Mouse (Mus musculus) retina, postnatal 7 days (tissue): ENCODE results near the gene Patj.
A peak's percentile ranks its signal among the peaks of the same experiment; 100 is the strongest.

Experiments
- DNase-seq: peaks from one replicate; pipeline ENCODE4 v3.0.0-alpha.2; 2012; ENCODE audit warnings: low read depth, low spot score

The Patj gene

DNA sequence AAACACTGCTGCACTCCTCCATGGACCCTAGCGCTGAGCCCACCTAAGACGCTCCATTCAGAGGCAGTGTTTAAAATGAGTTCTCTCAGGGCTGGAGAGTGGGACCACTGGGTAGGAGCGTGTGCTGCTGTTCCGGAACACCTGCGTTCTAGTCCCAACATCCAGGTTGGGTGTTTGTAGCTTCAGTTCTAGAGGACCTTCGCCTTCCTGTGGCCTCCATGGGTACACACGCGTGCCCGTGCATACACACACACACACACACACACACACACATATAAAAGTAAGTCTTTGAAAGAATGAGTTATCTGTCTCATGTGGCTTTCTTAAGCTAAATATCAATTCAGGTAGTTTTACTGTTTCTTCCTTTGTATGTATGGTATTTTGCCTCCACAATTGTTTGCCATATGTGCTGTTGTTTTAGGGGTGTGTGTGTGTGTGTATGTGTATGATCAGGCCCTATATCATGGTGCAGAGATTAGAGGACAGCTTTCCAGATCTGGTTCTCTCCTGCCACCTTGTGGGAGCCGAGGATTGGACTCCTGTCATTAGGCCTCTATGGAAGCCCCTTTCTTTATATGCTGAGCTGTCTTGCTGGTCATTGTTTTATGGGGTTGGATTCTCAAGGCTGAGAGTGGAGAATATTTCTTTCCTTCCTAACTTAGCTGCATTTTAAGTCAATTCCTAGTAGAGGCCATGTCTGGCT, 49.0 kb downstream of the Patj start:
- peak; percentile 50 for DNase-seq

DNA sequence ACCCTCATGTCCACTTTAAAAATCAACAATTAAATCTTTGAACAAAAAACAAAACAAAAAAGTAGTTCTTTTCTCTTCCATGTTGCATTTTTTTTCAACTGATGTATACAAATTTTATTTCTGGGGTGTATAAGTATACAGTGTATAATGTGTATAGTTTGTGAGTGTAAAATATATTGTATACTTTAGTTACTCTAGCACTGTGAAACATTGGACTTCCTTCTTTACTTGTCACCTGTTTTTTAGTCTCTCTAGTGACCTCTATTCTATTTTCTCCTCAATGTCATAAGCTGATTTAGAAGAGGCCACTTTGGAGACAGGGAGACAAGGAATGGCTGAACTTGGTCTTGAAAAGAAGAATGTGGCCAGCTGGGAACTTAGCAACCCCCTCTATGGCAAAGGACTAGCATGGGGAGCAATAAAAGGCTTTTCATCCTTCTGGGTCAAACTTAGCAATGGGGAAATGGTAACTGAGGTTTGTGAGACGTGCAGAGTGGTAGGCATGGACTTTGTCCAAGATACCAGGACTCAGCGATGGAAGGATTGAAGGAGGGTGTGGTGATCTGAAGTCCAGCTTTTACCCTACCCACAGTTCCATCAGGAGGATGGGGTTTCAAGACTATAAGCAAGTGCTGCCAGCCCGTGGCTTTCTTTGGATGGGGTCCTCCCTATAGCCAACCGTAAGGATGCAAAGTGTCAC, 54.1 kb downstream of the Patj start:
- no peak for DNase-seq

- DNase-seq: no peak
These were observed 54.7 kb downstream of the Patj start for GRCm38 (mm10) chr4:98450308-98450707.

GRCm38 (mm10) chr4:98450829-98451228, 55.2 kb downstream of the Patj start:
- no peak for DNase-seq

DNA sequence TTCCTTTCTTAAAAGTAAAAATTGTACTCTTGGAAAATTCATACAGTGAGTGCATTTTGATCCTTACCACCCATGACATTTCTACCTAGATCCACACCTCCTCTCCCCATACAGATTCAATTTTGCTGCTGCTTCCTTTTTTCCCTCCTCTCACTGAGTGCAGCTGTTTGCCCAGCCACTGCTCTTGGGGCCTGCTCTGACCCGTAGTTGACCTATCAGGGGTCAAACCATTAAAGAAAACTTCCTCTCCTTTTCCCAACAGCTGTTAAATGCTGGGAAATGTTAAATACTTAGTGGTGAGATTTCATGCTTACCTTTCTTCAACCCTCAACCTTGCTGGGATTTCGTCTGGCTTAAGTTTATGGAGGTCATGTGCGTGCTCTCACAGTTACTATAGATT, 55.7 kb downstream of the Patj start:
- no peak for DNase-seq

- DNase-seq: no peak
These were observed 57.1 kb downstream of the Patj start for GRCm38 (mm10) chr4:98452725-98453124.

GRCm38 (mm10) chr4:98453231-98453630, 57.6 kb downstream of the Patj start:
- no peak for DNase-seq

GRCm38 (mm10) chr4:98455352-98455751, 59.8 kb downstream of the Patj start:
- DNase-seq: no peak

- DNase-seq: no peak
These were observed 60.3 kb downstream of the Patj start for GRCm38 (mm10) chr4:98455910-98456309.

DNA sequence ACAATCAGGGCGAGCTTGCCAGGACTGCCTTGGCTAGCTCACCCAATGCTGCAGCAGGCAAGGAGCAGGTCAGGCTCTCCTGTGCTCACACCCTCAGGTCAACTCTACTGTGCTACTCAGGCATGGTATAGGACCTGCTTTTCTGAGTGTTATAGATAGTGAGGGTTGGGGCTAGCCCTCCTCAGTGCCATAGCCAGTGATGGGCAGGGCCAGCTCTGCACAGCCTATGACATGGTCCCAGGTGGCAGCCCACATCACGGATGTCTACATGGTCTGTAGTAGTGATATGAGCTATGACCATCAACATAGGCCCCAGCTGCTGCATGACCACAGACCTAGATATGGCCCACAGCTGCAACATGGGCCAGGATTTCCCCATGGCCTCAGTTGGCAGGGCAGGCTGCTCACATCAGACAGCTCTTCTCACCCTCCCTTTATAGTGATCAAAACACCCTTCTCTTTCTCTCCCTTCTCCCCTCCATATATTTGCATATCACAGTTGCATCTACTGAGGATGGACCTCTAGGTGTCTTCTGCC, 66.3 kb downstream of the Patj start:
- no peak for DNase-seq

- no peak for DNase-seq
These were observed 69.9 kb downstream of the Patj start for GRCm38 (mm10) chr4:98465476-98465875.

DNA sequence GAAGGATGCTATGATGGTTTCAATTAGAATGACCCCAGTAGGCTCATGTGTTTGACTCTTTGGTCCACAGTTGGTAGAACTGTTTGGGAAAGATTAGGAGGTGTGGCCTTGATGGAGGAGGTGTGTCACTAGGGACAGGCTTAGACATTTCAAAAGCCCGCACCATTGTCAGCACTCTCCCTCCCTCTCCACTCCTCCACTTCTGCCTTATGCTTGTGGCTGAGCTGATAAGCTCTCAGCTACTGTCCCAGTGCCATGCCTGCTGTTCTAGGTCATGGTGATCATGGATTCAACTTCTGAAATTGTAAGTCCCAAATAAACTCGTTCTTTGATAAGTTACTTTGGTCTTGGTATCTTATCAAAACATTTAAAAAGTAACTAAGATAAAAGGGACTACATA, 70.3 kb downstream of the Patj start:
- DNase-seq: no peak

DNA sequence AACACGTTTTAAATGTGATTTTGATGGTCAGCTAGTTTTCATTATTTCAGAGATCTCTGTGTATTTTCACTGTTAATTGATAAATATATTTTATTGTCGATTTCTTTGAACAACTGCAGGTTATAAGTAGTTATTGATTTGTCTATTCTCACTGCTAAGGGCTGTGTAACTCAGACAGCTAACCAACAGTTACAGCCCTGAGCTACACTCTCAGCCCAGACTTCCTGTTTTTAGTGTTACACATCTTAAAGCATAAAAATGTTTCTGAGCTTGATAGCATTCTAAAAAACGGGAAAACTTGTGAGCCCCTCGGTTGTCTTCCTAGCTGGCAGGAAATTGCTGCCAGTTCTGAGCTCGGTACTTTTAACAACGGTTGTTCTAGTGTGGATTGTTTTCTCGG, 75.8 kb downstream of the Patj start:
- no peak for DNase-seq

- DNase-seq: no peak
These were observed 77.9 kb downstream of the Patj start for GRCm38 (mm10) chr4:98473491-98473890.

DNA sequence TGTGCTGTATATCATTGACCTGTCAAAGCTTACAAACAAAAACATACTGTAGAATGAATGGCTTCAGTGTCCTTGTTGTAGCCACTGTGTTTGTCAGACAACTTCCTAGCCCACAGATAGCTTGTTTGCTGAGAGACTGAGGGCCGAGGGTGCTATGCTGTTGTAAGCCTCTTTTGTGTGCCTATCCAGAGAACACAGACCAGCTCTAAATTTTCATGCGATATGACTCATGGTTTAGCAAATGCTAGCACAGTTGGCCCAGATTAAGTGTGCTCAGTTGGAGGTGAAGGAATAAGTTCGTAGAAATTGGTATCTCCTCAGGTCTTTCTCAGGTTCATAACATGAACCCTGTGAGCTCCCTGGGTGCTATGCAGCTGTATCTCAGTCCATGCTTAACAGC, 82.4 kb downstream of the Patj start:
- no peak for DNase-seq

GRCm38 (mm10) chr4:98486475-98486874, 90.9 kb downstream of the Patj start:
- DNase-seq: no peak

- no peak for DNase-seq
These were observed 91.3 kb downstream of the Patj start for GRCm38 (mm10) chr4:98486901-98487300.

DNA sequence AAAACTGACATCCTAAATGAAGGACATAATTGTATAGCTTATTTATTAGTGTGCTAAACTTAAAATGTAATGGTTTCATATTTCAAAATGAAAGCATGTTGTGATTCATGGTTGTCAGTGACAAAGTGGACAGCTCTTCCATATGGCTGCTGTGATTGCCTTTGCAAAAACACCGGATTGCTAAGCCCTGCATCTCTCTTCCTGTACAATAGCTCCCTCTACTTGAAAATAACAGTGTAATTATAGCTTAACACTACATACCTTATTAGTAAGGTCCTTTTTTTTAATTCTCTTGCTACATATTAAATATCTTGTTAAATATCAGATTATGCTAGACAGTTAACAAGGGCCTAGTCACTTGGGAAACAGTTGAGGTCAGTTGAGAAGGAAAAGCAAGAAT, 93.8 kb downstream of the Patj start:
- DNase-seq: no peak

- no peak for DNase-seq
These were observed 102.8 kb downstream of the Patj start for GRCm38 (mm10) chr4:98498341-98498740.

DNA sequence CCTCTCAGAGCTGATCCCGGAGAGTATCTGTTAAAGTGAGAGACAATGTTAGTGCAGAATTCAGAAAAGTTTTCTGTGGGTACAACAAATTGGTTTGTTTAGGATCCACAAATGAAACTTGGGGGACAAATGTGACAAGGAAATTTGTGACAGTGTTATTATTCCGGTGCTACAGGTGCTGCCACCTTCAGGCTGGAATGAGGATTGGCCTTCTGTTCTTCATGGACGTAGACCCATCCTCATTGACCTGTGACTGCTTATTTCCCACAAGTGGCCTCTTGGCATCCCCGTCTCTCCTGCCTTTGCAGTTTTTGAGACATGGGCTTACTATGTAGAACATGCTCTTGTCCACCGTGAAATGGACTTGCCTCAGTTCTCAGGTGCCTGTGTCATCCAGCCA, 104.6 kb downstream of the Patj start:
- DNase-seq: no peak

- DNase-seq: no peak
These were observed 105.3 kb downstream of the Patj start for GRCm38 (mm10) chr4:98500875-98501274.

- DNase-seq: no peak
These were observed 109.2 kb downstream of the Patj start for GRCm38 (mm10) chr4:98504743-98505142.
